Comparison of ENCODE assay signal across 13 mouse cellular contexts in the genomic region with DNA sequence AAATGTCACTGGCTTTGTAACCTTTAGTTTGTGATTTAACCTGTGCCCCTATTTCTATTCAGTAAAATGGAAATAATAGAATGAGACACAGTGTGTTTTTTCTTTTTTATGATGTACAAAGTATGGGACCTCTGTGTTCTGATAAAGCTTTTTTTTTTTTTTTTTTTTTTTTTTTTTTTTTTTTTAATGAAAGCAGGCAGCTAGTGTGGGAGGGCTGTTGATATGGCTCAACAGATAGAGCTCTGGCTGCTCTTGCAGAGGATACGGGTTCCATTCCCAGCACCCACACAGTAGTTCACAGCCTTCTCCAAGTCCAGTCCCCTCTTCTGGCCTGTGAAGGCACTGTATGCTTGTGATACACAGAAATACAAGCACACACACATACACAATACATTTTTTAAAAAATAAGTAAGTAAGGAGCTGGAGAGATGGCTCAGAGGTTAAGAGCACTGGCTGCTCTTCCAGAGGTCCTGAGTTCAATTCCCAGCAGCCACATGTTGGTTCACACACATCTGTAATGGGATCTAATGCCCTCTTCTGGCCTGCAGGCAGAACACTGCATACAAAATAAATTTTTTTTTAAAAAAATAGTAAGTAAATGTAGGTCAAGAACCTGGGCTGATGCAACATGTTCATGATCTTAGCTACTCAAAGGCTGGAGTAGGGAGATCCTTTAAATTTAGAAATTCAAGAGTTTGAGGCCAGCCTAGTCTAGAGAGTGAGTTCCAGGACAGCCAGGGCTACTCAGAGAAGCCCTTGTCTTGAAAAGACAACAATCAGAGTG. TPM values are rescaled to one million over a fixed set of nuclear protein-coding genes. Genes with fewer than 3 reads are reported as not detected.
A peak's percentile ranks its signal among the peaks of the same experiment; 100 is the strongest.
DNase-seq lines count a peak whose midpoint lies in the region; ATAC-seq and TF ChIP-seq lines count a peak whose summit lies in the region.
"Had no signal": no experiment of that assay in that cellular context is flagged by ENCODE, and none has a peak within 500 bp of the region (broad histone marks: within the 10 kb centered on the region; RNA-seq: fewer than 3 reads in every experiment).

No protein-coding gene starts in this region.

- no peak for TF ChIP-seq EP300 in heart, adult 2 months (IDR thresholded peaks at IDR 0.05; ENCODE audit: insufficient read depth, low read depth, low read length)

- no peaks in the 10 kb centered on the region for H3K9me3 ChIP-seq in heart, embryonic 10.5 days
- no peaks in the 10 kb centered on the region for H3K9me3 ChIP-seq in lung, embryonic 16.5 days (ENCODE audit: control insufficient read depth, low read length)
- no peaks in the 10 kb centered on the region for H3K9me3 ChIP-seq in hindbrain, embryonic 14.5 days (ENCODE audit: control insufficient read depth, low read length)

- DNase-seq in heart, embryonic 10.5 days (ENCODE audit: low spot score), result no peak
- no peak for DNase-seq in heart, adult 2 months
- no peak for DNase-seq in lung, postnatal 25 days (ENCODE audit: low spot score)
- DNase-seq in NIH3T3 (ENCODE audit: low read depth), result peak; percentile 38
- no peak for DNase-seq in T-cell, adult 2 months (ENCODE audit: low spot score)
- DNase-seq in hindbrain, embryonic 14.5 days (ENCODE audit: low spot score), result no peak
- DNase-seq: cerebellum, adult 2 months; kidney, postnatal 10 days; spleen, adult 18-20 months; thymus, postnatal 4 days had no signal

- TF ChIP-seq POLR2A in heart, adult 2 months (IDR thresholded peaks at IDR 0.05; ENCODE audit: insufficient read depth, low read depth, low read length), result no peak
- no peak for TF ChIP-seq POLR2A in small intestine, adult 2 months (IDR thresholded peaks at IDR 0.05; ENCODE audit: low read depth, low read length)

- H3K4me3 ChIP-seq in heart, embryonic 10.5 days, result no peak overlapping the region
- no peak overlapping the region for H3K4me3 ChIP-seq in heart, adult 2 months
- H3K4me3 ChIP-seq in lung, embryonic 16.5 days (ENCODE audit: low read length), result no peak overlapping the region
- H3K4me3 ChIP-seq in small intestine, adult 2 months (ENCODE audit: low read depth, low read length), result no peak overlapping the region
- H3K4me3 ChIP-seq in hindbrain, embryonic 14.5 days (replicated peaks; ENCODE audit: low read length), result no peak overlapping the region

- H3K4me1 ChIP-seq in heart, embryonic 10.5 days, result peaks cover 34% of the 10 kb centered on the region
- peaks cover 2% of the 10 kb centered on the region; the same call in 1 of the 2 replicates for H3K4me1 ChIP-seq in heart, adult 2 months (ENCODE audit: control insufficient read depth, insufficient read depth, low read length)
- peaks cover 11% of the 10 kb centered on the region for H3K4me1 ChIP-seq in lung, embryonic 16.5 days (replicated peaks; ENCODE audit: control insufficient read depth, insufficient read depth, low read length)
- H3K4me1 ChIP-seq in small intestine, adult 2 months (ENCODE audit: control insufficient read depth, insufficient read depth, insufficient read length, low read length), result peaks cover 9% of the 10 kb centered on the region
- H3K4me1 ChIP-seq in hindbrain, embryonic 14.5 days (replicated peaks; ENCODE audit: control insufficient read depth, insufficient read depth, low read length), result peaks cover 12% of the 10 kb centered on the region; the same call in 1 of the 2 replicates

- H3K79me2 ChIP-seq in heart, adult 2 months (replicated peaks; ENCODE audit: control insufficient read depth, insufficient read depth, low read length), result no peaks in the 10 kb centered on the region

- no peak for TF ChIP-seq CTCF in heart, adult 2 months (IDR thresholded peaks at IDR 0.05)
- peak; percentile 11; the same call in 1 of the 2 replicates for TF ChIP-seq CTCF in small intestine, adult 2 months (IDR thresholded peaks at IDR 0.05; ENCODE audit: extremely low read depth, insufficient read length, insufficient replicate concordance, low read depth, low read length)

- no peak overlapping the region for H3K9ac ChIP-seq in heart, adult 2 months (ENCODE audit: low read depth, low read length)
- peak overlapping the region; percentile 3; the same call in 1 of the 2 replicates for H3K9ac ChIP-seq in lung, embryonic 16.5 days (ENCODE audit: low read length)
- no peak overlapping the region for H3K9ac ChIP-seq in hindbrain, embryonic 14.5 days

- no peak overlapping the region for H3K4me2 ChIP-seq in lung, embryonic 16.5 days (ENCODE audit: low read depth, low read length)
- H3K4me2 ChIP-seq in hindbrain, embryonic 14.5 days (replicated peaks), result no peak overlapping the region

- H3K36me3 ChIP-seq in heart, embryonic 10.5 days, result no peaks in the 10 kb centered on the region
- H3K36me3 ChIP-seq in heart, adult 2 months (ENCODE audit: control insufficient read depth, insufficient read depth, low read length), result no peaks in the 10 kb centered on the region
- no peaks in the 10 kb centered on the region for H3K36me3 ChIP-seq in lung, embryonic 16.5 days (ENCODE audit: control insufficient read depth, insufficient read depth, low read length)
- no peaks in the 10 kb centered on the region for H3K36me3 ChIP-seq in small intestine, adult 2 months (ENCODE audit: control insufficient read depth, insufficient read depth, low read length)
- no peaks in the 10 kb centered on the region for H3K36me3 ChIP-seq in hindbrain, embryonic 14.5 days (replicated peaks; ENCODE audit: control insufficient read depth, insufficient read depth)

- WGBS in heart, embryonic 10.5 days, result 45% methylated on average over 1 of the region's 1 CpGs
- WGBS in heart, adult 2 months, result 70% methylated on average over 1 of the region's 1 CpGs
- WGBS in lung, embryonic 16.5 days, result 70% methylated on average over 1 of the region's 1 CpGs
- 65% methylated on average over 1 of the region's 1 CpGs for WGBS in small intestine, adult 2 months
- WGBS in hindbrain, embryonic 14.5 days, result 100% methylated on average over 1 of the region's 1 CpGs

- 0 out of 2 replicates have a peak overlapping the region, but pooled peaks have one; percentile 37 for H3K27ac ChIP-seq in heart, embryonic 10.5 days
- H3K27ac ChIP-seq in heart, adult 2 months, result no peak overlapping the region
- no peak overlapping the region for H3K27ac ChIP-seq in lung, embryonic 16.5 days (ENCODE audit: low read length)
- no peak overlapping the region for H3K27ac ChIP-seq in small intestine, adult 2 months (ENCODE audit: insufficient read depth, low read depth, low read length)
- H3K27ac ChIP-seq in hindbrain, embryonic 14.5 days, result no peak overlapping the region

- intact Hi-C loops in heart, adult 2 months (cut with DNase I), result loop anchor here (2.0 kb wide), 1 partner anchor 169 kb away; no protein-coding TSS in a partner anchor

- no peak for ATAC-seq in lung, embryonic 16.5 days (ENCODE audit: low read depth)
- no peak for ATAC-seq in hindbrain, embryonic 14.5 days (ENCODE audit: low FRiP score)
- ATAC-seq: Patski had no signal

- no peaks in the 10 kb centered on the region for H3K27me3 ChIP-seq in heart, embryonic 10.5 days (ENCODE audit: insufficient read depth, poor library complexity, severe bottlenecking)
- no peaks in the 10 kb centered on the region for H3K27me3 ChIP-seq in heart, adult 2 months (ENCODE audit: control insufficient read depth, insufficient read depth, low read length)
- H3K27me3 ChIP-seq in lung, embryonic 16.5 days (ENCODE audit: control insufficient read depth, insufficient read depth, low read depth, low read length), result no peaks in the 10 kb centered on the region
- H3K27me3 ChIP-seq in small intestine, adult 2 months (ENCODE audit: control insufficient read depth, insufficient read depth, low read length), result no peaks in the 10 kb centered on the region
- H3K27me3 ChIP-seq in hindbrain, embryonic 14.5 days (ENCODE audit: control insufficient read depth, insufficient read depth, low read length), result no peaks in the 10 kb centered on the region
- H3K27me3 ChIP-seq: Patski had no signal

RNA-seq across cellular contexts. Expression of gene Ier2, which starts 20.9 kb away (rescaled TPM):
- 71.6 and 103 TPM in 2 replicates for polyA plus RNA-seq in heart, embryonic 10.5 days (2016; fragmentation: Nextera tagmentation; extraction: Ambion mirVana)
- total RNA-seq in heart, adult 2 months (2021), result 10 to 100 TPM; 11.8 to 13.0 TPM
- 6.8 and 8.1 TPM in 2 replicates for polyA plus RNA-seq in heart, adult 2 months (2012; rRNA removed)
- polyA plus RNA-seq in lung, embryonic 16.5 days (2015; fragmentation: Nextera tagmentation; extraction: Ambion mirVana), result 83.2 and 87.4 TPM in 2 replicates
- polyA plus RNA-seq in small intestine, adult 2 months (2012; rRNA removed), result 37.0 and 72.7 TPM in 2 replicates
- polyA plus RNA-seq in hindbrain, embryonic 14.5 days (2014; fragmentation: Nextera tagmentation; extraction: Ambion mirVana), result 17.4 and 20.1 TPM in 2 replicates

RNA-seq across cellular contexts. Expression of gene Trmt1, which starts 44.3 kb away (rescaled TPM):
- 59.8 and 64.6 TPM in 2 replicates for polyA plus RNA-seq in heart, embryonic 10.5 days (2016; fragmentation: Nextera tagmentation; extraction: Ambion mirVana)
- 10 to 100 TPM; 32.0 to 37.4 TPM for total RNA-seq in heart, adult 2 months (2021)
- 39.9 and 50.8 TPM in 2 replicates for polyA plus RNA-seq in heart, adult 2 months (2012; rRNA removed)
- polyA plus RNA-seq in lung, embryonic 16.5 days (2015; fragmentation: Nextera tagmentation; extraction: Ambion mirVana), result 54.7 and 58.8 TPM in 2 replicates
- polyA plus RNA-seq in small intestine, adult 2 months (2012; rRNA removed), result 38.3 and 55.2 TPM in 2 replicates
- 55.2 and 62.1 TPM in 2 replicates for polyA plus RNA-seq in hindbrain, embryonic 14.5 days (2014; fragmentation: Nextera tagmentation; extraction: Ambion mirVana)

RNA-seq across cellular contexts. Expression of gene Nacc1, which starts 45.9 kb away (rescaled TPM):
- 22.2 and 25.0 TPM in 2 replicates for polyA plus RNA-seq in heart, embryonic 10.5 days (2016; fragmentation: Nextera tagmentation; extraction: Ambion mirVana)
- total RNA-seq in heart, adult 2 months (2021), result 10 to 100 TPM; 30.5 to 31.0 TPM
- 45.3 and 50.5 TPM in 2 replicates for polyA plus RNA-seq in heart, adult 2 months (2012; rRNA removed)
- polyA plus RNA-seq in lung, embryonic 16.5 days (2015; fragmentation: Nextera tagmentation; extraction: Ambion mirVana), result 16.9 and 19.5 TPM in 2 replicates
- 57.2 and 104 TPM in 2 replicates for polyA plus RNA-seq in small intestine, adult 2 months (2012; rRNA removed)
- 17.8 and 18.1 TPM in 2 replicates for polyA plus RNA-seq in hindbrain, embryonic 14.5 days (2014; fragmentation: Nextera tagmentation; extraction: Ambion mirVana)

RNA-seq across cellular contexts. Expression of gene Lyl1, which starts 59.5 kb away (rescaled TPM):
- polyA plus RNA-seq in heart, embryonic 10.5 days (2016; fragmentation: Nextera tagmentation; extraction: Ambion mirVana), result 18.5 and 19.3 TPM in 2 replicates
- total RNA-seq in heart, adult 2 months (2021), result 1 to 10 TPM; 3.0 to 3.7 TPM
- polyA plus RNA-seq in heart, adult 2 months (2012; rRNA removed), result 4.0 and 7.7 TPM in 2 replicates
- polyA plus RNA-seq in lung, embryonic 16.5 days (2015; fragmentation: Nextera tagmentation; extraction: Ambion mirVana), result 11.4 and 12.5 TPM in 2 replicates
- 4.2 and 8.2 TPM in 2 replicates for polyA plus RNA-seq in small intestine, adult 2 months (2012; rRNA removed)
- polyA plus RNA-seq in hindbrain, embryonic 14.5 days (2014; fragmentation: Nextera tagmentation; extraction: Ambion mirVana), result 3.8 and 5.1 TPM in 2 replicates
